Comparison of ENCODE assay signal across 13 mouse cellular contexts in genomic region chr12:116574102-116574501, GRCm38 (mm10).
"Had no signal": no experiment of that assay in that cellular context is flagged by ENCODE, and none has a peak within 500 bp of the region (broad histone marks: within the 10 kb centered on the region; RNA-seq: fewer than 3 reads in every experiment).

No protein-coding gene starts in this region.

- H3K27me3 ChIP-seq: limb, embryonic 13.5 days; midbrain, embryonic 12.5 days had no signal

- H3K4me2 ChIP-seq: limb, embryonic 13.5 days; midbrain, embryonic 12.5 days had no signal

- H3K9ac ChIP-seq: limb, embryonic 13.5 days; liver, embryonic 14.5 days; midbrain, embryonic 12.5 days had no signal

- H3K4me1 ChIP-seq: limb, embryonic 13.5 days; midbrain, embryonic 12.5 days had no signal

- DNase-seq: layer of hippocampus, postnatal 36 days; left cerebral cortex, postnatal 4 days; lung, adult 18-20 months; right cerebral cortex, postnatal 4 days; spleen, adult 18-20 months; thymus, adult 18-20 months; thymus, postnatal 14 days had no signal

- H3K27ac ChIP-seq: limb, embryonic 13.5 days; liver, embryonic 14.5 days; midbrain, embryonic 12.5 days had no signal

- H3K36me3 ChIP-seq: limb, embryonic 13.5 days; midbrain, embryonic 12.5 days had no signal

- H3K9me3 ChIP-seq: limb, embryonic 13.5 days; midbrain, embryonic 12.5 days had no signal

- H3K4me3 ChIP-seq: limb, embryonic 13.5 days; midbrain, embryonic 12.5 days had no signal

- ATAC-seq: inflammation-experienced regulatory T-cells, adult 6 months; intestine, postnatal 0 days; midbrain, embryonic 16.5 days had no signal
